Mouse (Mus musculus) ovary, postnatal 14 days (tissue): ENCODE results near the gene Tdp1.

Experiments used
- DNase-seq: peaks from one replicate; pipeline ENCODE4 v3.0.0; 2022; ENCODE audit warnings: low spot score

Tdp1 gene

GRCm38 (mm10) chr12:99884269-99885261 is at the start of gene Tdp1, which contains the start of gene Efcab11:
Gene Tdp1, plus strand, starts transcription at chr12:99884517.
Gene Efcab11, minus strand, starts transcription at chr12:99884439.
- peak; percentile 90 for DNase-seq

GRCm38 (mm10) chr12:99836404-99837131 is 47.7 kb upstream of the Tdp1 start:
- DNase-seq = peak; percentile 8

GRCm38 (mm10) chr12:99837528-99837927 is 46.8 kb upstream of the Tdp1 start:
- DNase-seq = no peak

- no peak for DNase-seq
Measured at GRCm38 (mm10) chr12:99838109-99838508, 46.2 kb upstream of the Tdp1 start.

GRCm38 (mm10) chr12:99838703-99839102 is 45.6 kb upstream of the Tdp1 start:
- DNase-seq = no peak

- DNase-seq = no peak
Measured at GRCm38 (mm10) chr12:99844951-99845350, 39.4 kb upstream of the Tdp1 start.

- no peak for DNase-seq
Measured at GRCm38 (mm10) chr12:99849996-99850395, 34.3 kb upstream of the Tdp1 start.

- DNase-seq = no peak
Measured at GRCm38 (mm10) chr12:99853323-99854258, 30.7 kb upstream of the Tdp1 start.

GRCm38 (mm10) chr12:99856011-99856410 is 28.3 kb upstream of the Tdp1 start:
- no peak for DNase-seq

- no peak for DNase-seq
Measured at GRCm38 (mm10) chr12:99858664-99859063, 25.7 kb upstream of the Tdp1 start.

- DNase-seq = no peak
Measured at GRCm38 (mm10) chr12:99859391-99860100, 24.8 kb upstream of the Tdp1 start.

GRCm38 (mm10) chr12:99860981-99861380 is 23.3 kb upstream of the Tdp1 start:
- DNase-seq = no peak

- DNase-seq = no peak
Measured at GRCm38 (mm10) chr12:99864613-99865012, 19.7 kb upstream of the Tdp1 start.

GRCm38 (mm10) chr12:99868821-99869220 is 15.5 kb upstream of the Tdp1 start:
- DNase-seq = no peak

GRCm38 (mm10) chr12:99873443-99873842 is 10.9 kb upstream of the Tdp1 start:
- no peak for DNase-seq

GRCm38 (mm10) chr12:99874609-99875008 is 9.7 kb upstream of the Tdp1 start:
- no peak for DNase-seq

GRCm38 (mm10) chr12:99883000-99883712 is 1.2 kb upstream of the Tdp1 start:
- peak; percentile 78 for DNase-seq

GRCm38 (mm10) chr12:99883713-99884105 is 608 bp upstream of the Tdp1 start:
- peak; percentile 11 for DNase-seq

GRCm38 (mm10) chr12:99885282-99885901 is 1.1 kb downstream of the Tdp1 start:
- no peak for DNase-seq

GRCm38 (mm10) chr12:99897846-99898245 is 13.5 kb downstream of the Tdp1 start:
- no peak for DNase-seq
